Mouse (Mus musculus) neural tube, embryonic 12.5 days (tissue): ENCODE measurements at regions not wholly inside any gene's neighbourhood (a gene's known extent, or its start where the extent isn't known, plus 50 kb on each side); places are given as distances from the start of the nearest gene placed in this dataset.

ENCODE experiments used
- ATAC-seq: fragments of 200-750 bp; cut with Nextera tagmentation; 2 replicates; pipeline ENCODE4 v1.8.0; 2017; ENCODE audit warnings: low read depth, mild to moderate bottlenecking, moderate TSS enrichment, moderate library complexity; ENCODE audit not compliant: low FRiP score
- H3K27ac ChIP-seq: fragments of 300-500 bp; sonication (generic); 2 replicates; pipeline ENCODE4 v1.5.1; 2016
- H3K27me3 ChIP-seq: fragments of 300-500 bp; sonication (generic); replicated peaks from 2 replicates; pipeline ENCODE4 v1.6.1; 2016; ENCODE audit warnings: mild to moderate bottlenecking
- H3K36me3 ChIP-seq: fragments of 300-500 bp; sonication (generic); 2 replicates; pipeline ENCODE4 v1.6.1; 2016; ENCODE audit warnings: mild to moderate bottlenecking
- H3K4me1 ChIP-seq: fragments of 300-500 bp; sonication (generic); 2 replicates; pipeline ENCODE4 v1.6.1; 2016
- H3K4me2 ChIP-seq: fragments of 300-500 bp; sonication (generic); replicated peaks from 2 replicates; pipeline ENCODE4 v1.6.1; 2016; ENCODE audit warnings: mild to moderate bottlenecking
- H3K4me3 ChIP-seq: fragments of 300-500 bp; sonication (generic); 2 replicates; pipeline ENCODE4 v1.5.1; 2016
- H3K9ac ChIP-seq: fragments of 300-500 bp; sonication (generic); 2 replicates; pipeline ENCODE4 v1.6.1; 2016; ENCODE audit warnings: mild to moderate bottlenecking
- H3K9me3 ChIP-seq: fragments of 300-500 bp; sonication (generic); 2 replicates; pipeline ENCODE4 v1.6.1; 2016; ENCODE audit warnings: mild to moderate bottlenecking
- WGBS: fragments of 180-500 bp; shearing (Covaris S2); methylation state at CpG from one replicate; pipeline ENCODE4 v1.1.7; 2016; 5-methylcytosine and 5-hydroxymethylcytosine counted together

GRCm38 (mm10) chr3:101690222-101690621 lies 85.7 kb upstream of the Atp1a1 start:
- no peak for ATAC-seq
- no peak overlapping the region for H3K4me3 ChIP-seq

DNA sequence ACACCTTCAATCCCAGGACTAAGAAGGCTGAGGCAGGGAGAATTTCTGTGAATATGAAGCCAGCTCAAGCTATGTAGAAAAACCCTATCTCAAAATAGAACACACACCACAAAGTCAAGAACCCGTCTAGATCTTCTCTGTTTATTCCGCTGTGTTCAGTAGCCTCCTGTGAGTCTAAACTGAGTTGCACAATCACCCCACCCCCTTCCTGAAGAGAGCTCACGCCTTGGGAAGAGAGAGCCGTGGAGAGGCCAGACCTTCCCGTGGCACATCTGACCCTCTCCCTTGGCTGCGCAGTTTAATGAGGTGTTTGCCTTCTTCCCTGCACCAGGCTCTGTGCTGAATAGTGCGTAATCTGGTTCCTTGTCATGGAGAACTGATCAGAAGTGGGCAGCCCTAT lies 80.7 kb upstream of the Atp1a1 start:
- no peaks in the 10 kb centered on the region for H3K36me3 ChIP-seq
- H3K27ac ChIP-seq = no peak overlapping the region
- H3K4me1 ChIP-seq = no peaks in the 10 kb centered on the region
- H3K4me2 ChIP-seq = no peak overlapping the region
- H3K9ac ChIP-seq = no peak overlapping the region
- WGBS = 78% methylated on average over 7 of the region's 7 CpGs
- H3K27me3 ChIP-seq = no peaks in the 10 kb centered on the region
- no peak overlapping the region for H3K4me3 ChIP-seq
- ATAC-seq = no peak
- peaks cover 5% of the 10 kb centered on the region; the same call in 1 of the 2 replicates for H3K9me3 ChIP-seq

More at GRCm38 (mm10) chr3:101690222-101690621, 85.7 kb upstream of the Atp1a1 start:
- Histone ChIP-seq H3K4me1 (no peaks in the 10 kb centered on the region), H3K27me3 (no peaks in the 10 kb centered on the region), H3K4me2 (no peak overlapping the region), H3K9me3 (no peaks in the 10 kb centered on the region), H3K27ac (no peak overlapping the region), H3K9ac (no peak overlapping the region), H3K36me3 (no peaks in the 10 kb centered on the region)
- 88% methylated on average over 6 of the region's 6 CpGs for WGBS

- H3K27ac ChIP-seq = no peak overlapping the region
- peaks cover under 1% of the 10 kb centered on the region; the same call in 1 of the 2 replicates for H3K4me1 ChIP-seq
- no peak overlapping the region for H3K9ac ChIP-seq
- H3K4me2 ChIP-seq = no peak overlapping the region
- WGBS = 92% methylated on average over 4 of the region's 4 CpGs
- H3K9me3 ChIP-seq = no peaks in the 10 kb centered on the region
- ATAC-seq = no peak
- no peaks in the 10 kb centered on the region for H3K36me3 ChIP-seq
- H3K4me3 ChIP-seq = no peak overlapping the region
- H3K27me3 ChIP-seq = no peaks in the 10 kb centered on the region
These were observed 68.5 kb upstream of the Atp1a1 start for GRCm38 (mm10) chr3:101672943-101673342.

- Histone ChIP-seq H3K9me3 (no peaks in the 10 kb centered on the region), H3K4me3 (no peak overlapping the region), H3K27me3 (no peaks in the 10 kb centered on the region), H3K4me1 (peaks cover 8% of the 10 kb centered on the region), H3K27ac (no peak overlapping the region), H3K4me2 (no peak overlapping the region), H3K36me3 (no peaks in the 10 kb centered on the region), H3K9ac (no peak overlapping the region)
- ATAC-seq = no peak
- WGBS = 61% methylated on average over 8 of the region's 8 CpGs
These were observed 66.1 kb upstream of the Atp1a1 start for GRCm38 (mm10) chr3:101670561-101671001.

- no peak for ATAC-seq
- no peaks in the 10 kb centered on the region for H3K27me3 ChIP-seq
- no peaks in the 10 kb centered on the region for H3K9me3 ChIP-seq
- H3K4me1 ChIP-seq = peaks cover 8% of the 10 kb centered on the region
- H3K9ac ChIP-seq = no peak overlapping the region
- no peak overlapping the region for H3K4me3 ChIP-seq
- no peak overlapping the region for H3K27ac ChIP-seq
- 89% methylated on average over 3 of the region's 3 CpGs for WGBS
- no peaks in the 10 kb centered on the region for H3K36me3 ChIP-seq
- H3K4me2 ChIP-seq = no peak overlapping the region
These were observed 65.3 kb upstream of the Atp1a1 start for GRCm38 (mm10) chr3:101669743-101670142.

DNA sequence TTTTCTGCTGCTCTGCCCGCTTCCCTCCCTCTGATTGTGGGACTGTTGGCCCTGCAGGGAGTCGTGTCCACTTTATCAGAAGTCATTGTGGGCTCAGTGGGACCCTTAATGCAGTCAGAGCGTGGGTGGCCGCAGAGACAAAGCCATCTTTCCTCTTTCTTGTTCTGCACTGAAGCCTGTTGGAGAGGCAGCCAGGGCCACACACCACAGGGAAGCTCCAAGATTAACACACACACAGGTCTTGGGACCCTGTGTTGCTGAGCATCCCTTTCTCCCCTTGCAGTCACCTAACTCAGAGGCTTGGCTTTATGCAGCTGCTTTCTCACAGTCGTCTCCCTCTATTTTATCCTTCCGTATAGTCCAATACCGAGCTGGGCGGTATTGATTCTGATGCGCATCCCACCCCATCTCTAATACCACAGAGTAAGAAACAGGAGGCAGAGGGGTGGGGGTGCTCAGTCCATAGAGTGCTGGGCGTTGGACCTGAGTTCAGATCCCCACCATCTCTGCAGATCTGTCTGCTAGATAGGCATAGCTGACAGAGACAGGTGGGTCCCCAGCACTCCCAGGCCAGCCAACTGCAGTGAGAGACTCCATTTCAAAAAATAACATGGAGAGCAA lies 63.4 kb upstream of the Atp1a1 start:
- H3K4me2 ChIP-seq = 0 out of 2 replicates have a peak overlapping the region, but pooled peaks have one; percentile 1
- H3K4me3 ChIP-seq = no peak overlapping the region
- WGBS = 62% methylated on average over 10 of the region's 10 CpGs
- H3K36me3 ChIP-seq = no peaks in the 10 kb centered on the region
- H3K27ac ChIP-seq = no peak overlapping the region
- H3K27me3 ChIP-seq = no peaks in the 10 kb centered on the region
- no peak for ATAC-seq
- H3K4me1 ChIP-seq = peaks cover 8% of the 10 kb centered on the region
- H3K9me3 ChIP-seq = no peaks in the 10 kb centered on the region
- no peak overlapping the region for H3K9ac ChIP-seq

GRCm38 (mm10) chr3:101667186-101667585 lies 62.7 kb upstream of the Atp1a1 start:
- H3K4me2 ChIP-seq = 0 out of 2 replicates have a peak overlapping the region, but pooled peaks have one; percentile 1
- no peaks in the 10 kb centered on the region for H3K27me3 ChIP-seq
- ATAC-seq = no peak
- no peak overlapping the region for H3K4me3 ChIP-seq
- H3K4me1 ChIP-seq = peaks cover 8% of the 10 kb centered on the region
- H3K27ac ChIP-seq = no peak overlapping the region
- 27% methylated on average over 4 of the region's 4 CpGs for WGBS
- H3K9ac ChIP-seq = no peak overlapping the region
- no peaks in the 10 kb centered on the region for H3K36me3 ChIP-seq
- H3K9me3 ChIP-seq = no peaks in the 10 kb centered on the region

GRCm38 (mm10) chr3:101666583-101666982 lies 62.1 kb upstream of the Atp1a1 start:
- H3K27ac ChIP-seq = no peak overlapping the region

DNA sequence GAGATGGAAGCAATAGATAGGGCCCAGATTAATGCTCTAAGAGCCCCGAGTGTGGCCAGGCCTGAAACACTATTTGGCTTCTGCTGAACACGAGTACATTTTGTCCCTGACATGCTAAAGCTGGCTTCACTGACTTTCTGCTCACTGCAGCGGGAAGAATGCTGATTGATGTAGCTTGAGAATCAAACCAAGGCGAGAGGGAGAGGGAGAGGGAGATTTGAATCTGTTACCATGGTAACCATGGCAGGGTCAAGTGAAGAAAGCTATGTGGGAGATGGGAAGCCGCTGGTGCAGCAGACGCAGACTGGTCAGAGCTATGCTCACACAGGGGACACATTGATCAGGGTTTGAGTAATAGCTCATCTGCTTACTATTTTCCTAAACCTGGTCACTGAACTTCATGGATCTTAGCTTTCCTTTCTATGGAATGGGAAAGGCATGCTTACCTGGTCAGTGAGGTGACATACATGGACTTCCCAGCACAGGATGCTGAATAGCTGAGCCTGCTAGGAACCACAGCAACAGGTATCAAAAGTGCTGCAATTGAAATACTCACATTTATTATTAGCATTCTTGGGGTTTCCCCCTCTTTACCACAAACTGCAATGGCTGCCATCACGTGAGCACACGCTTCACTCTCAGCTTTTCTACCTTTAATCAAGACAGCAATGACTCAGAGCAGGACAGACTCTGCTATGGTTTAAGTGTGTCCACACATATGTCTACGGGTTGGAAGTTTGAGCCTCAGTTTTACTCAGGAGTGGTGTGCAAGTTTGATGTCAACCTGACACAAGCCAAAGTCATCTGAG lies 56.9 kb upstream of the Atp1a1 start:
- Histone ChIP-seq H3K9ac (no peak overlapping the region), H3K4me2 (peak overlapping the region; percentile 14; the same call in 1 of the 2 replicates), H3K36me3 (no peaks in the 10 kb centered on the region), H3K9me3 (no peaks in the 10 kb centered on the region), H3K27me3 (no peaks in the 10 kb centered on the region), H3K4me1 (peaks cover 15% of the 10 kb centered on the region), H3K4me3 (no peak overlapping the region), H3K27ac (no peak overlapping the region)
- ATAC-seq = peak; percentile 85
- WGBS = 36% methylated on average over 9 of the region's 9 CpGs

More at GRCm38 (mm10) chr3:101666583-101666982, 62.1 kb upstream of the Atp1a1 start:
- H3K4me1 ChIP-seq = peaks cover 8% of the 10 kb centered on the region
- no peak overlapping the region for H3K4me2 ChIP-seq
- H3K27me3 ChIP-seq = no peaks in the 10 kb centered on the region
- H3K9me3 ChIP-seq = no peaks in the 10 kb centered on the region
- WGBS = 90% methylated on average over 8 of the region's 8 CpGs
- no peak overlapping the region for H3K4me3 ChIP-seq
- ATAC-seq = no peak
- no peaks in the 10 kb centered on the region for H3K36me3 ChIP-seq
- no peak overlapping the region for H3K9ac ChIP-seq

DNA sequence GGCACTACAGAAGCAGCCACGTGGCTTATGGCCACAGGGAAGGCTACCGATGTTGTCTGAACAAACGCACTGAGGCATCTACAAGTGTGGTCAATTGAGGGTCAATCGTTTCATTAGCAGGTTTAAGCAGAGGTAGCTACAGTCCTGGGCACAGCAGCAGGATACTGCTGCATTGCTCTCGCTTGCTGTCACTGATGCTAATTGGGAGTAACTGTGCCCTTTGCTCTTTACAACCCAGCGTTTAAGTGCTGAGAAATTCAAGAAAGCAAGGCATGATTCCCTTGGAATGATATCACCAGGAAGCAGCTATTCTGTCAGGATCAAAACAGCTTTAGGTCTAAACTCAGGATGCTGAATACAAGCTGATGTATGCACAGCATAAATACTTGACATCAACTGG lies 56.2 kb upstream of the Atp1a1 start:
- H3K4me2 ChIP-seq = peak overlapping the region; percentile 14; the same call in 1 of the 2 replicates
- H3K4me3 ChIP-seq = no peak overlapping the region
- H3K36me3 ChIP-seq = no peaks in the 10 kb centered on the region
- H3K27me3 ChIP-seq = no peaks in the 10 kb centered on the region
- H3K27ac ChIP-seq = no peak overlapping the region
- ATAC-seq = 0 out of 2 replicates have a peak, but pooled peaks have one; percentile 12
- no peaks in the 10 kb centered on the region for H3K9me3 ChIP-seq
- peaks cover 15% of the 10 kb centered on the region for H3K4me1 ChIP-seq
- H3K9ac ChIP-seq = no peak overlapping the region
- WGBS = 19% methylated on average over 6 of the region's 6 CpGs

GRCm38 (mm10) chr3:101660176-101660575 lies 55.7 kb upstream of the Atp1a1 start:
- ATAC-seq = no peak
- Histone ChIP-seq H3K4me2 (no peak overlapping the region), H3K36me3 (no peaks in the 10 kb centered on the region), H3K9me3 (no peaks in the 10 kb centered on the region), H3K27ac (no peak overlapping the region), H3K9ac (no peak overlapping the region), H3K4me3 (no peak overlapping the region), H3K27me3 (no peaks in the 10 kb centered on the region), H3K4me1 (peaks cover 15% of the 10 kb centered on the region)
- WGBS = 77% methylated on average over 4 of the region's 4 CpGs

- Histone ChIP-seq H3K4me1 (peaks cover 17% of the 10 kb centered on the region), H3K4me2 (no peak overlapping the region), H3K9me3 (no peaks in the 10 kb centered on the region), H3K4me3 (no peak overlapping the region), H3K36me3 (no peaks in the 10 kb centered on the region), H3K27me3 (no peaks in the 10 kb centered on the region), H3K27ac (no peak overlapping the region), H3K9ac (no peak overlapping the region)
- ATAC-seq = no peak
These were observed 53.5 kb upstream of the Atp1a1 start for GRCm38 (mm10) chr3:101657979-101658378.
